Mouse (Mus musculus) effector memory CD4-positive, alpha-beta T cell, adult 5 months (primary cell): Measurements from ENCODE around the gene Gm4791. TPM values are rescaled to one million over a fixed set of nuclear protein-coding genes. Genes with fewer than 3 reads are reported as not detected.

Source experiments
- polyA plus RNA-seq: library from polyadenylated mRNA; unstranded; fragments of 100-300 nt; shearing (Covaris generic); gene quantifications from one replicate; pipeline ENCODE4 v1.2.1, GENCODE M21; 2017

Gm4791 gene
- not detected for polyA plus RNA-seq

GRCm38 (mm10) chr9:46998338-46998791 lies at the start of gene Gm4791:
Gene Gm4791, plus strand, starts transcription at chr9:46998741.

